Mouse (Mus musculus): ENCODE measurements around the gene Ube2b. TPM values are rescaled to one million over a fixed set of nuclear protein-coding genes. Genes with fewer than 3 reads are reported as not detected.

Ube2b gene
- total and polyA plus RNA-seq, 3 experiments: 35.4 to 112 TPM; not detected in 1

Other genes with a start within 250 kb of the Ube2b start
- 5.3 TPM in 2 replicates for gene Sec24a, start 237.1 kb downstream of the Ube2b start, total RNA-seq (2012; rRNA removed)
- 10 to 100 TPM; 14.1 to 38.2 TPM for gene Sec24a, start 237.1 kb downstream of the Ube2b start, polyA plus RNA-seq (2012; ENCODE audit: insufficient read depth in 1 of 2, insufficient read length in 2 of 2, low read depth in 1 of 2, low replicate concordance in 2 of 2, missing spikeins in 1 of 2)
- gene Sar1b, start 237.1 kb downstream of the Ube2b start, total RNA-seq (2012; rRNA removed): 99.0 and 104 TPM in 2 replicates
- 100 to 1,000 TPM in 1 of 2 experiments, not detected in 1; 124 TPM for gene Sar1b, start 237.1 kb downstream of the Ube2b start, polyA plus RNA-seq (2012; ENCODE audit: insufficient read depth in 1 of 2, insufficient read length in 2 of 2, low read depth in 1 of 2, low replicate concordance in 2 of 2, missing spikeins in 1 of 2)
- 4.5 and 5.4 TPM in 2 replicates for gene Jade2, start 143.1 kb downstream of the Ube2b start, total RNA-seq (2012; rRNA removed)
- 10 to 100 TPM in 1 of 2 experiments, not detected in 1; 13.0 TPM for gene Jade2, start 143.1 kb downstream of the Ube2b start, polyA plus RNA-seq (2012; ENCODE audit: insufficient read depth in 1 of 2, insufficient read length in 2 of 2, low read depth in 1 of 2, low replicate concordance in 2 of 2, missing spikeins in 1 of 2)
- 91.9 and 111 TPM in 2 replicates for gene Cdkn2aipnl, start 33.1 kb downstream of the Ube2b start, total RNA-seq (2012; rRNA removed)
- gene Cdkn2aipnl, start 33.1 kb downstream of the Ube2b start, polyA plus RNA-seq (2012; ENCODE audit: insufficient read depth in 1 of 2, insufficient read length in 2 of 2, low read depth in 1 of 2, low replicate concordance in 2 of 2, missing spikeins in 1 of 2): 10 to 100 TPM in 1 of 2 experiments, not detected in 1; 74.5 TPM
- gene Cdkl3, start 3.5 kb upstream of the Ube2b start, total RNA-seq (2012; rRNA removed): 4.4 and 4.9 TPM in 2 replicates
- gene Cdkl3, start 3.5 kb upstream of the Ube2b start, polyA plus RNA-seq (2012; ENCODE audit: insufficient read depth in 1 of 2, insufficient read length in 2 of 2, low read depth in 1 of 2, low replicate concordance in 2 of 2, missing spikeins in 1 of 2): 1 to 10 TPM in 1 of 2 experiments, not detected in 1; 3.7 TPM
- 78.2 and 89.5 TPM in 2 replicates for gene Ppp2ca, start 97.9 kb upstream of the Ube2b start, total RNA-seq (2012; rRNA removed)
- 100 to 1,000 TPM; 102 to 113 TPM for gene Ppp2ca, start 97.9 kb upstream of the Ube2b start, polyA plus RNA-seq (2012; ENCODE audit: insufficient read depth in 1 of 2, insufficient read length in 2 of 2, low read depth in 1 of 2, low replicate concordance in 2 of 2, missing spikeins in 1 of 2)
- gene Olfr1373, start 144.8 kb upstream of the Ube2b start, total RNA-seq (2012; rRNA removed): not detected in 2 replicates
- not detected for gene Olfr1373, start 144.8 kb upstream of the Ube2b start, polyA plus RNA-seq (2012; ENCODE audit: insufficient read depth in 1 of 2, insufficient read length in 2 of 2, low read depth in 1 of 2, low replicate concordance in 2 of 2, missing spikeins in 1 of 2)
- not detected in 2 replicates for gene Olfr1371, start 213.2 kb upstream of the Ube2b start, total RNA-seq (2012; rRNA removed)
- gene Olfr1371, start 213.2 kb upstream of the Ube2b start, polyA plus RNA-seq (2012; ENCODE audit: insufficient read depth in 1 of 2, insufficient read length in 2 of 2, low read depth in 1 of 2, low replicate concordance in 2 of 2, missing spikeins in 1 of 2): not detected
- gene Skp1a, start 231.2 kb upstream of the Ube2b start, total RNA-seq (2012; rRNA removed): 414 and 445 TPM in 2 replicates
- gene Skp1a, start 231.2 kb upstream of the Ube2b start, polyA plus RNA-seq (2012; ENCODE audit: insufficient read depth in 1 of 2, insufficient read length in 2 of 2, low read depth in 1 of 2, low replicate concordance in 2 of 2, missing spikeins in 1 of 2): 1,000 to 10,000 TPM in 1 of 2 experiments, 100 to 1,000 TPM in 1; 169 to 1,533 TPM

Data from MEL (cell line).